Mouse (Mus musculus): ENCODE measurements around the gene Slc8a3. TPM values are rescaled to one million over a fixed set of nuclear protein-coding genes. Genes with fewer than 3 reads are reported as not detected.
A peak's percentile ranks its signal among the peaks of the same experiment; 100 is the strongest.

Gene Slc8a3
- total and polyA plus RNA-seq, 3 experiments, result 0.11 TPM; not detected in 2

GRCm38 (mm10) chr12:81168494-81168893, 164.5 kb downstream of the Slc8a3 start:
- H3K27me3 ChIP-seq (replicated peaks), result no peaks in the 10 kb centered on the region
- no peak for TF ChIP-seq TBP (conservative IDR thresholded peaks at IDR 0.05; ENCODE audit: low read depth, low read length)
- TF ChIP-seq PAX5 (IDR thresholded peaks at IDR 0.05; ENCODE audit: low read length), result no peak
- peak; percentile 27 to 39; a peak in 3 of 4 replicates for TF ChIP-seq CTCF (conservative IDR thresholded peaks at IDR 0.05 in 1 of 2, IDR thresholded peaks at IDR 0.05 in 1 of 2; ENCODE audit: low read depth in 2 of 2, low read length in 2 of 2)
- in situ Hi-C loops (cut with MboI; ENCODE audit: low pct_ligation_motif_present, low pct_unique_long_range_greater_than_20kb, low sequenced_read_pairs) (no loop called here), dilution Hi-C loops (cut with MboI; ENCODE audit: extremely low pct_ligation_motif_present, extremely low pct_unique_long_range_greater_than_20kb, low sequenced_read_pairs) (no loop called here)
- no peak overlapping the region for H3K9ac ChIP-seq (ENCODE audit: insufficient read depth, low read depth)
- no peaks in the 10 kb centered on the region for H3K9me3 ChIP-seq (replicated peaks; ENCODE audit: low read length)
- no peaks in the 10 kb centered on the region for H3K79me2 ChIP-seq (replicated peaks; ENCODE audit: control insufficient read depth, extremely low read depth, insufficient read depth, poor library complexity, severe bottlenecking)
- no peak overlapping the region for H3K27ac ChIP-seq (ENCODE audit: insufficient read depth, low read depth)
- H3K4me3 ChIP-seq (replicated peaks in 1 of 3; ENCODE audit: low read depth in 2 of 3, low read length in 2 of 3, poor library complexity in 1 of 3), result no peak overlapping the region
- H3K4me2 ChIP-seq (ENCODE audit: insufficient read depth, low read depth, poor library complexity, severe bottlenecking), result no peak overlapping the region
- peaks cover 2 to 81% of the 10 kb centered on the region in 2 experiments for H3K36me3 ChIP-seq (replicated peaks in 1 of 2; ENCODE audit: control insufficient read depth in 1 of 2, insufficient read depth in 1 of 2, low read length in 1 of 2)
- H3K4me1 ChIP-seq (ENCODE audit: control insufficient read depth in 1 of 2, insufficient read depth in 2 of 2), result no peaks in the 10 kb centered on the region
- DNase-seq (ENCODE audit: extremely low read depth), result no peak

GRCm38 (mm10) chr12:81168031-81168430, 164.9 kb downstream of the Slc8a3 start:
- in situ Hi-C loops (cut with MboI; ENCODE audit: low pct_ligation_motif_present, low pct_unique_long_range_greater_than_20kb, low sequenced_read_pairs), result no loop called here
- Histone ChIP-seq H3K79me2 (replicated peaks; ENCODE audit: control insufficient read depth, extremely low read depth, insufficient read depth, poor library complexity, severe bottlenecking) (no peaks in the 10 kb centered on the region), H3K4me1 (ENCODE audit: control insufficient read depth in 1 of 2, insufficient read depth in 2 of 2) (no peaks in the 10 kb centered on the region), H3K9me3 (replicated peaks; ENCODE audit: low read length) (no peaks in the 10 kb centered on the region), H3K9ac (ENCODE audit: insufficient read depth, low read depth) (no peak overlapping the region), H3K4me3 (replicated peaks in 1 of 3; ENCODE audit: low read depth in 2 of 3, low read length in 2 of 3, poor library complexity in 1 of 3) (no peak overlapping the region), H3K27ac (ENCODE audit: insufficient read depth, low read depth) (no peak overlapping the region), H3K36me3 (replicated peaks in 1 of 2; ENCODE audit: control insufficient read depth in 1 of 2, insufficient read depth in 1 of 2, low read length in 1 of 2) (peaks cover 2 to 82% of the 10 kb centered on the region in 2 experiments), H3K27me3 (replicated peaks) (no peaks in the 10 kb centered on the region), H3K4me2 (ENCODE audit: insufficient read depth, low read depth, poor library complexity, severe bottlenecking) (no peak overlapping the region)
- dilution Hi-C loops (cut with MboI; ENCODE audit: extremely low pct_ligation_motif_present, extremely low pct_unique_long_range_greater_than_20kb, low sequenced_read_pairs), result no loop called here
- TF ChIP-seq POLR2A (IDR thresholded peaks at IDR 0.05; ENCODE audit: low read depth, low read length), result no peak
- TF ChIP-seq ZKSCAN1 (IDR thresholded peaks at IDR 0.05; ENCODE audit: borderline replicate concordance, low read depth, low read length), result no peak
- TF ChIP-seq USF1 (IDR thresholded peaks at IDR 0.05; ENCODE audit: low read depth, low read length), result no peak
- no peak for TF ChIP-seq EP300 (IDR thresholded peaks at IDR 0.05; ENCODE audit: low read length)
- TF ChIP-seq MAFK (IDR thresholded peaks at IDR 0.05; ENCODE audit: insufficient replicate concordance, low read length), result no peak
- TF ChIP-seq MXI1 (IDR thresholded peaks at IDR 0.05; ENCODE audit: low read depth, low read length), result no peak
- TF ChIP-seq MAZ (IDR thresholded peaks at IDR 0.05; ENCODE audit: low read depth, low read length), result no peak
- no peak for TF ChIP-seq CHD1 (IDR thresholded peaks at IDR 0.05; ENCODE audit: low read depth, low read length)
- TF ChIP-seq NRF1 (IDR thresholded peaks at IDR 0.05; ENCODE audit: low read depth, low read length), result no peak
- TF ChIP-seq HCFC1 (IDR thresholded peaks at IDR 0.05; ENCODE audit: low read depth, low read length), result no peak
- TF ChIP-seq UBTF (IDR thresholded peaks at IDR 0.05; ENCODE audit: low read depth, low read length), result no peak
- no peak for TF ChIP-seq NELFE (IDR thresholded peaks at IDR 0.05; ENCODE audit: low read depth, low read length)
- no peak for TF ChIP-seq JUN (IDR thresholded peaks at IDR 0.05; ENCODE audit: insufficient read depth, low read depth, low read length)
- TF ChIP-seq POLR2AphosphoS2 (IDR thresholded peaks at IDR 0.05; ENCODE audit: low read depth, low read length), result no peak
- no peak for TF ChIP-seq MAX (IDR thresholded peaks at IDR 0.05; ENCODE audit: low read length)
- TF ChIP-seq KAT2A (IDR thresholded peaks at IDR 0.05; ENCODE audit: insufficient replicate concordance, low read length), result no peak
- no peak for TF ChIP-seq MEF2A (IDR thresholded peaks at IDR 0.05; ENCODE audit: borderline replicate concordance, low read depth, low read length)
- no peak for TF ChIP-seq USF2 (conservative IDR thresholded peaks at IDR 0.05; ENCODE audit: low read depth, low read length)
- no peak for TF ChIP-seq IRF4 (IDR thresholded peaks at IDR 0.05; ENCODE audit: low read depth, low read length)
- TF ChIP-seq PAX5 (IDR thresholded peaks at IDR 0.05; ENCODE audit: low read length), result no peak
- no peak for DNase-seq (ENCODE audit: extremely low read depth)
